Mouse (Mus musculus): ENCODE measurements at regions not wholly inside any gene's neighbourhood (a gene's known extent, or its start where the extent isn't known, plus 50 kb on each side); places are given as distances from the start of the nearest gene placed in this dataset.

DNA sequence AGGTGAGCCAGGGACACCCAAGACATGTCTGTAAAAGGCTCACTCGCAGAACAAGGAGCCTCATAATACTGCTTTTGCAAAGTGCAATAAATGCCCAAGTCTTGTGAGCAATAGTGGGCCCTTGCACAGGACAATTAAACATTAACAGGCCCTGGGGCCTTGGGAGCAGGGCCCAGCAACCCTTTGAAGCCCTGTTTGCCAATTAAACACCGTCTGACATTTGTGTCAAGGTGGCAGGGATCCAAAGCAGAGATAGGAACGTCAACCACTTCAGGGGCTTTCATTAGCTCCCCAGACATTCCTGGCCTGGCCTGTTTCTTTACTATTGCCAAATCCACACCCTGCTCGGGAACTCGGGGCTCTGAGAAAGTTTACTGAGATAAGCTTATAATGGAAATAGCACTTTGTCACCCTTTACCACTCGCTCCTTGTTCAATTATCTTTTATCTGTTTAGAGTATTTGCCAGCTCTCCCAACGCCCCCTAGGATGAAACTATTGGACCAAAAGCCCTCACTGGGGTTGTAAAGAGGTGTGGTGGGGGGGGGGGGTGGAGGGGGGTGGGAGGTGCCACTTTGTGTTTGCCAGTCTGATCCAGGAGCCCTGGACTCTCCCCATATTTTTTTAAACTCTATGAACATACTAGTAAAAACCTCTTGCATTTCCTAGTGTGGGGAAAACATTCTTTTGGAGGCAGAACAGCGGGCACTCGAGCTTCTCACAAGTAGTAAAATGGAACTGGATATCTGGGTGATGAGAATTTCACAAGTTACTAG is 247.4 kb downstream of the Fam49a start:
- TF ChIP-seq CTCF (IDR thresholded peaks at IDR 0.05; ENCODE audit: low read depth, low read length) (no peak), POLR2A (IDR thresholded peaks at IDR 0.05; ENCODE audit: extremely low read depth, insufficient read depth, low read length) (no peak)
